Mouse (Mus musculus): ENCODE measurements around the gene Ripk1. TPM values are rescaled to one million over a fixed set of nuclear protein-coding genes. Genes with fewer than 3 reads are reported as not detected.
A peak's percentile ranks its signal among the peaks of the same experiment; 100 is the strongest.
"Not testable (repeated sequence)": the region's sequence is repeated elsewhere in the genome, so short reads cannot be mapped to it uniquely, and the experiment has no call there.

Gene Ripk1
- polyA plus RNA-seq, 1 experiment = 10.0 TPM

DNA sequence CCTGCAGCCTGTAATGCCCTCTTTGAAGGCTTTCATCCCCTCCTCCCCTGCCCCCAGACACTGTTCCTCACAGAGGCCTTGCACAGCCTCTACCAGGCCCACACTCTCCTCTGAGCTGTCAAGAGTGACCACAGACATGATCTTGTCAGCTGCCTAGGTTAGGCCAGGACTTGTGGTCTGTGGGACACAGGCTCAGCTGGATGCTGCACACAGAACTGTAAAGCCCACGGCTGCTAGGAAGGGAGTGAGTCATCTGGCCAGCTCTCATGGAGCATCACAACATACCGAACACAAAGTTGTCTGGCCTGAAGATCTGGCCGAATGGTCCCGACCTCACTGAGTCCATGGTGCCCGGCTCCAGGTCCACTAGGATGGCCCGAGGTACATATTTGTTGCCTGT, 73.7 kb downstream of the Ripk1 start:
- peaks cover 17% of the 10 kb centered on the region for H3K36me3 ChIP-seq (ENCODE audit: control insufficient read depth, insufficient read depth)
- H3K79me2 ChIP-seq (ENCODE audit: control insufficient read depth, insufficient read depth) = peaks cover 16% of the 10 kb centered on the region
- not testable (repeated sequence) for H3ac ChIP-seq (ENCODE audit: control insufficient read depth, insufficient read length, low read depth); H3K79me3 ChIP-seq (ENCODE audit: low read depth); H3K4me3 ChIP-seq (ENCODE audit: insufficient read depth, poor library complexity, severe bottlenecking); H3K27me3 ChIP-seq (ENCODE audit: control insufficient read depth, insufficient read depth, insufficient read length)
- TF ChIP-seq MYOD1 (IDR thresholded peaks at IDR 0.05; ENCODE audit: control insufficient read depth, insufficient read length, low read depth) = peak; percentile 76

DNA sequence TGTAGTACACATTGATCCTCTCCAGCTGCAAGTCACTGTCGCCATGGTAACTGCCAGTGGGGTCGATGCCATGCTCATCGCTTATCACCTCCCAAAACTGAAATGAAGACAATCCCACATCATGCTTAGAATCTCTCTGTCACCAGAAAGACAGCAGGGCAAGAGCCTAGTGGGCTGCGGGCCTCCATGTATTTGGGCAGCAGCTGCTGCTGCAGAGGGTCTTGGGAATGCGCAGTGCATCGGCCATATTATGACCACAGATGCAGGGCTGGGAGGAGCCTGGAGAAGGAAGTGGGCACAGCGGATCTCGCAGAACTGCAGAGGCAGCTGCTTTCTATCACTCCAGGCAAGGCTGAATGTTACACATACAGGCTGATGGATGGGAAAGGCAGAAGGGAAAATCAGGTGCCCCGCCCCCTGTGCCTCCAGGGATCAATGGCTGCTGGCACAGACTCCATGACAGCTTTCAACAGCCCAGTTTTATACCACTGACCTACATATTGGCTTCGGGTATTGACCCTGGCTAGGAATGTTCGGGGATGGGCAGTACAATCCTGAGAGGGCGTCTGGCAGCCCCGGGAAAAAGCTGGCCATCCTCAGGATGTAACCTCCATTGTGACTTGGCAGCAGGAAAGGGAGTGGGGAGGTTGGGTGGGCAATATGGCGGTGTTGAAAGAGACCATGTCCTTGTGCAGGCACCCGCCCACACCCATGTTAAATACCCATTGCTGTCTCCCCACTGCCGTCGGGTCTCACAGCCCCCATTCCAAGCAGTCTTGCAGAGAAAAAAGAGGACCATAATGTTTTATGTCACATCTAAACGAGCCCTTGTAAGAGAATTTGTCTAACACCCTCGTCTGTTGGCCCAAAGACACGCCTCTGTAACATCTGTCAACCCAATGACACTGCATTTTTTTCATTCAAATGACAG, 74.7 kb downstream of the Ripk1 start:
- H3K79me3 ChIP-seq (ENCODE audit: low read depth) = peaks cover 7% of the 10 kb centered on the region
- TF ChIP-seq FOSL1 (IDR thresholded peaks at IDR 0.05; ENCODE audit: insufficient read depth, low read length, poor library complexity, severe bottlenecking) (no peak), MYOD1 (IDR thresholded peaks at IDR 0.05; ENCODE audit: control insufficient read depth, insufficient read length, low read depth) (peak; percentile 42)
- no peaks in the 10 kb centered on the region for H3K27me3 ChIP-seq (ENCODE audit: control insufficient read depth, insufficient read depth, insufficient read length)
- peaks cover 16% of the 10 kb centered on the region for H3K79me2 ChIP-seq (ENCODE audit: control insufficient read depth, insufficient read depth)
- H3K36me3 ChIP-seq (ENCODE audit: control insufficient read depth, insufficient read depth) = peaks cover 17% of the 10 kb centered on the region
- H3K4me3 ChIP-seq (ENCODE audit: insufficient read depth, poor library complexity, severe bottlenecking) = peak overlapping the region; percentile 60
- peak overlapping the region; percentile 1 for H3ac ChIP-seq (ENCODE audit: control insufficient read depth, insufficient read length, low read depth)

DNA sequence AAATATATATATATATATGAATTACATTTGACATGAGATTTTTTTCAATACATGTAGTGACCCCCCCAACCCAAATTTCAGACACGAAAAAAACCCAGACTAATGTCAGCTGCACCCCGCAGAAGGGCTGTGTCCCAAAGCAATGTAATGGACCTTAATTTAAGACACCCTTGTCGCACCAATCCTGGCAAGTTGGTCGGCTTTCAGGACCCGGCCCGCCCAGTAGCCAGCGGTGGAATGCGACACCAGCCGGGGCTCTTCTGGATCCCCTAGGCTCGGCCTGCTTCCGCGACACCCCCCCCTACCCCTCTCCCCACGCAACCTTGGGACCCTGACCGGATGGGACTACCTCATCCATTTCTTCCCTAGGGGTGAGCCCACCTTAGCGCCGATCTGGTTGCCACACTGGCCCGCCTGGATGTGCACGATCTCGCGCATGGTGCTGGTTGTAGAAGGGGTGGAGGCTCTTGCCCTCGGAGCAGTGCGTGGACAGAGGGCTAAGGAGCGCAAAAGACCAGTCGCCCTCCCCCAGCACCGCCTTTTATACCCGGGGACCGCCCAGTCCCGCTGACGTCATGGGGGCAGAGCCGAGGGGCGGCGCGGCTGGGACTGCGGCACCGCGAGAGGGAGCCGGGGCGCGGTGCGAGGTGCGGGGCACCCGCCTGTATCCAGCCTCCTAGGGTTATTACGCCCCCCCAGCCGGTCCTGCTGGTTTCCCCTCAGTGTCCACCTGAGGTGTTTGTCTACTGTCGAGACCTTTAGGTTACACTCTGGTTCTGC, 75.5 kb downstream of the Ripk1 start, which contains the start of gene Tubb2a:
Tubb2a (minus strand) TSS at position 516 of the 780 bp plus-strand sequence.
- TF ChIP-seq CEBPB (IDR thresholded peaks at IDR 0.05; ENCODE audit: low read depth) (no peak), CTCF (IDR thresholded peaks at IDR 0.05; ENCODE audit: control insufficient read depth, insufficient read depth, insufficient read length) (peak; percentile 77), FOSL1 (IDR thresholded peaks at IDR 0.05; ENCODE audit: insufficient read depth, low read length, poor library complexity, severe bottlenecking) (no peak), USF1 (IDR thresholded peaks at IDR 0.05; ENCODE audit: low read depth) (no peak), MAX (IDR thresholded peaks at IDR 0.05) (no peak), MYOG (IDR thresholded peaks at IDR 0.05; ENCODE audit: control insufficient read depth, extremely low read depth, insufficient read length) (no peak)

DNA sequence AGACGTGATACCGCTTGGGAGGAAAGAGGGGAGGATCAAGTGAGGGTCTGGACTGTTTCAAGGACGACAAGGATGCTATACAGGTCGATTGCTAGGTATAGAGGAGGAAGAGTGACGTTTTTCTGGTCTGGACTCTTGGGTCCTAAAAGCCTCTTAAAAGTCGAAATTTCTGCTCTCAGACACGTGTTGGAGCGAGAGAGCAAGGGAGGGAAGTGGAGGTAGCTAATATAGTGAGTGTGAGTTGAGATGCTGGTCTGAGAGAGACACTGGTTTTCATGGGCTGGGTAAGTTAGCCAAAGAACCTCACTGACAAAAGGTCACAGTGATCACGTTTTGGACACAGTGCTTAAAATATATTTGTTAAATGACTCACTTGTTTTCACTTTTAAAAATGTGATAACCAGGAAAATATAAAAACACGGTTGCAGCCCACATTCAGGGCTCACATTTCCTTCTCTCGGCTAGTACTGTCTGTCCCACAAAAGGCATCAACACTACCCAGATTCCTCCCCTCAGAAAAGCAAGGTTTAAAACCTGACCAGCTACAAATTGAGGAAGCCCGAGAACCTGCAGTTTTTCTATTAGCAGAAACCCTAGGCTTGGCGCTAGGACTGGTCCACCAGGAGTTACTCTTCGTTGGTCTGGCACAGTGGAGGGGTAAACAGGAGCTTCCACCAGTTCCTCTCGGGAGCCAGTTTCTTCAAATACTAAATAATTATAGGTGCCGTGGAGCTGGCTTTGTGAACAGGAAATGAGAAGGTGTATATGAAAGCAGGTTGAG, 76.5 kb downstream of the Ripk1 start:
- Histone ChIP-seq H3K4me3 (ENCODE audit: insufficient read depth, poor library complexity, severe bottlenecking) (no peak overlapping the region), H3K36me3 (ENCODE audit: control insufficient read depth, insufficient read depth) (peaks cover 13% of the 10 kb centered on the region)
- TF ChIP-seq MYOD1 (IDR thresholded peaks at IDR 0.05; ENCODE audit: control insufficient read depth, insufficient read length, low read depth) = no peak

More for the DNA sequence above, 75.5 kb downstream of the Ripk1 start, which contains the start of gene Tubb2a:
- no peaks in the 10 kb centered on the region for H3K27me3 ChIP-seq (ENCODE audit: control insufficient read depth, insufficient read depth, insufficient read length)
- H3K79me3 ChIP-seq (ENCODE audit: low read depth) = peaks cover 7% of the 10 kb centered on the region
- peaks cover 17% of the 10 kb centered on the region for H3K36me3 ChIP-seq (ENCODE audit: control insufficient read depth, insufficient read depth)
- peak within 1 kb of the TSS; percentile 42 for H3ac ChIP-seq (ENCODE audit: control insufficient read depth, insufficient read length, low read depth)
- H3K4me3 ChIP-seq (ENCODE audit: insufficient read depth, poor library complexity, severe bottlenecking) = peak within 1 kb of the TSS; percentile 60
- H3K79me2 ChIP-seq (ENCODE audit: control insufficient read depth, insufficient read depth) = peaks cover 16% of the 10 kb centered on the region

DNA sequence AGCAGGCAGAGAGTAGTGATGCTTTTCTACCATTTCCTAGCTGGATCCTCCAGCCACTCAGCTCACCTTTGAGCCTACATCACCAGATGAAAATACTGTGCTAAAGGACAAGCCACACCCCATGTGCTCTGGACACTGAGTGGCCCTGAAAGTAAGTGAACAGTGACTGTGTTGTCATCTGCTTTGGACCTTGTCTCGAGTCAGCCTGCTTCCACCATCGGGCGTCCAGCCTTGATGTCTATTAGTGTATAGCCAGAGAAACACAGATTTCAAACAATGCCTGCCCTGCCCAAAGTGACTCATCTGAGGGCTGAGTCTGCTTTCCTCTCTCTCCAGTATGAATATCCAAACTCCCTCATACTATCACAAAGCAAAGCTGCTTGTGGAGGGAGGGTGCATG, 77.6 kb downstream of the Ripk1 start:
- H3K79me3 ChIP-seq (ENCODE audit: low read depth) = peaks cover 7% of the 10 kb centered on the region
- peaks cover 16% of the 10 kb centered on the region for H3K79me2 ChIP-seq (ENCODE audit: control insufficient read depth, insufficient read depth)
- H3K36me3 ChIP-seq (ENCODE audit: control insufficient read depth, insufficient read depth) = peaks cover 8% of the 10 kb centered on the region
- H3ac ChIP-seq (ENCODE audit: control insufficient read depth, insufficient read length, low read depth) = no peak overlapping the region
- no peak overlapping the region for H3K4me3 ChIP-seq (ENCODE audit: insufficient read depth, poor library complexity, severe bottlenecking)
- no peak for TF ChIP-seq CEBPB (IDR thresholded peaks at IDR 0.05; ENCODE audit: low read depth)
- TF ChIP-seq CTCF (IDR thresholded peaks at IDR 0.05; ENCODE audit: control insufficient read depth, insufficient read depth, insufficient read length) = no peak
- TF ChIP-seq MYOG (IDR thresholded peaks at IDR 0.05; ENCODE audit: control insufficient read depth, extremely low read depth, insufficient read length) = no peak
- no peak for TF ChIP-seq USF1 (IDR thresholded peaks at IDR 0.05; ENCODE audit: low read depth)
- TF ChIP-seq FOSL1 (IDR thresholded peaks at IDR 0.05; ENCODE audit: insufficient read depth, low read length, poor library complexity, severe bottlenecking) = no peak
- no peak for TF ChIP-seq MAX (IDR thresholded peaks at IDR 0.05)
- no peak for TF ChIP-seq MYOD1 (IDR thresholded peaks at IDR 0.05; ENCODE audit: control insufficient read depth, insufficient read length, low read depth)
- H3K27me3 ChIP-seq (ENCODE audit: control insufficient read depth, insufficient read depth, insufficient read length) = no peaks in the 10 kb centered on the region

More for the DNA sequence above, 76.5 kb downstream of the Ripk1 start:
- peaks cover 7% of the 10 kb centered on the region for H3K79me3 ChIP-seq (ENCODE audit: low read depth)
- peak overlapping the region; percentile 10 for H3ac ChIP-seq (ENCODE audit: control insufficient read depth, insufficient read length, low read depth)
- peaks cover 16% of the 10 kb centered on the region for H3K79me2 ChIP-seq (ENCODE audit: control insufficient read depth, insufficient read depth)
- no peaks in the 10 kb centered on the region for H3K27me3 ChIP-seq (ENCODE audit: control insufficient read depth, insufficient read depth, insufficient read length)

Data from C2C12 (cell line).